Mouse (Mus musculus): ENCODE results near the gene Slamf7. TPM values are rescaled to one million over a fixed set of nuclear protein-coding genes. Genes with fewer than 3 reads are reported as not detected.
A peak's percentile ranks its signal among the peaks of the same experiment; 100 is the strongest.

The Slamf7 gene
- total and polyA plus RNA-seq, 3 experiments, result 0.07 to 1.3 (median 0.86) TPM

DNA sequence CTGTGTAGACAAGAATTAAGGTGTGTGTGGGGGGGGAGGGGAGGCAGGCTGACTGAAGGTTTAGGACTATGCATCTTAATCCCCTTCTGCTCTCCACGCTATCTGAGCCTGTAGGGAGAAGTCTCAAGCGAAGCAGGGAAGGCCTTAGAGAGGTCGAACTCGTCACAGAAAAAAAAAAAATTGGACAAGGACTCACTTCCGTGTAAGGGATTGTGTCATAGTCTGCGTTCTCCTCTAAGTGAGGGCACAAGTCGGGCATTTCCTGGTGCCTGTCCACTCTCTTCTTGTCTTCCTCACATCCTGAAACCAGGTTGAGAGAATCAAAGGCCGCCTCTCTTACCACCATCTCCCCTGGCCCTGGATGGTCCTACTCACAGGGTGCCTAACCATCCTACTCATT is 15.7 kb downstream of the Slamf7 start:
- no peak for DNase-seq

DNA sequence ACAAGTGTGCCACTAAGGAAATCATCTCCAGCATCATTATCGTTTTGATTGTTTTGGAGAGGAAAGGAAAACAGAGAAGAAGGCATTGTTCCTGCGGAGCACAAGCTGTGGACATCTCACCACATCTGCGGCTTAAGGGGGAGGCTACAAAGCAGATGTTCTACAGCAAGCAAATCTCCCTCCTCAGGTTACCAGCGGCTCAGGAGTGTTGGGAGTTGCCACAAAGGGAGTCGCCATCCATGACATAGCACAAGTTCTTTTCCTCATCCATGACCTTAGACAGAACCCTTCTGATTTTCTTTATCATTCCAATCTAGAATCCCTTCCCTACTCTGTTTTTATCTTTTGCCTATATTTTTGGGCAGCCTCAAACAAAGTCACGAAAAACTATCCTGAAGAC is 17.1 kb downstream of the Slamf7 start:
- DNase-seq, result no peak

- DNase-seq, result no peak
Measured at GRCm38 (mm10) chr1:171631447-171631846, 21.4 kb downstream of the Slamf7 start.

- no peak for DNase-seq
Measured at GRCm38 (mm10) chr1:171630912-171631311, 21.9 kb downstream of the Slamf7 start.

DNA sequence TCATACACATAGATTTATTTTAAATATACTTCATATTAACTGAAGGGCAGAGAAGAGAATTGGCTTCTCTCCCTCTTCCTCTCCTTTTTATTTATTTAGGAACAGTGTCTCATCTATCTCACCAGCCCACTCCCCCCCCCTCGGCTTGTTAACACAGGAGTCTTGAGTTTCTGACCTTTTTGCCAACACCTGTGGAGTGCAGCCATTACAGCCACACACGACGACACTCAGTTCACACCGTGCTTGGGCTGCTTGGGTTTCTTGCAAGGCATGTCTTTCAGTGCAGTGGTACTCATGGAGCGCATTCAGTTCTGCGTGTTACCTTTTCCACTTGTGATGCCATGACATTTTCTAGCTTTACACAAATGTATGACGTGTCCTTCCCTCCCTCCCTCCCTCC is 22.8 kb downstream of the Slamf7 start:
- DNase-seq, result no peak

DNA sequence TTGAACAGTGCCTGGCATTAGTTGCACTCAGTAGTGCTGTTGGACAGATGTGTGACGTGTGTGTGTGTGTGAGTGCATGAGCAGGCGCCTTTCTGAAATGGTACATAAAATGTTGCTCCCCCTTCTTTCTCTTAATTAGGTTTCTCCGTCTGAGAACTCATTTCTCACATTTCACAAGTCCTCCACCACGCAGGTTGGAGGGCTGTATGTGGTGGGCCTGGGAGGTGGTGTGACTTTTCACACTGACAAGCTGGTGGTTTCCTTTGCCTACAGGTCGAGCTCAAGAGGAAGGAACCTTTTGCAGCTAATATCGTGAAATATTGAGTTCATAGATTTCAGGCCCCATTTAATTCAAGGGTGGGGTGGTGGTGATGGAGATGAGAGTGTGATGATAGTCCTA is 23.7 kb downstream of the Slamf7 start:
- DNase-seq, result no peak

DNA sequence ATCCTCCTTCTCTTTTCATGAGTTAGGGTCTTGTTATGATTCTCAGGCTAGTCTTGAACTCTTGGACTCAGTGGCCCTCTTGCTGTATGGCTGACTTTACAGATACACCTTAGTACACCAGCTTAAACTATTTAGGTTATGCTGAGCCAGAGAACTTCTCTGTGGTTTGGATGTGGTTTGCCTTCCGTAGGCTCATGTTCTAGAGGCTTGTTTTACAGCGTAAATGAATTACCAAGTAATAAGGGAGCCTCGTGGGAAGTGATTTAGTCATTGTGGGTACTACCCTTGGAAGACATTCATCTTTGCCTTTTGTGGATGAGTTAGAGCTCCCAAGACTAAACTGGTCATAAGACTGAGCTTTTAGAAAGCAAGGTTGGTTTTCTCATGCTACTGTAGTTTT is 25.0 kb downstream of the Slamf7 start:
- no peak for DNase-seq

GRCm38 (mm10) chr1:171620091-171620490 is 32.7 kb downstream of the Slamf7 start:
- DNase-seq, result no peak

- DNase-seq, result no peak
Measured at GRCm38 (mm10) chr1:171619645-171620044, 33.2 kb downstream of the Slamf7 start.

DNA sequence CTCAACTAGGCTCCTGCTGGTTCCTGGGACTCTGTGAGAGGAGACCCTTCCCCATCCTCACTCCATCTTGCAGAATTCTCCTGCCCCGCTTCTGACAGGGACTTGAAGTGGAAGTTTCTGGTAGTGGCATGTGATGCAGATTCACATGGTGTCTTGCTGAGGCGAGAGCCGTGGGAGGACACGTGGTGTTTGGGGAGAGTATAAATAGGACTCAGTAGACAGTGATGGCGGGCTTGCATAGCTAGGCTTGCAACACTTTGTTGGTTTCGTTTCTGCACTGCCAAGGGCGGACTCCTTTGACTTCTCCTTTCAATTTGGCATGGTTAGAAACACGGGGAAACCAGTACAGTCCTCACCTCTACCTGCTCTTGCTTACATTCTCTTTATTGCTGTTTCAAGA is 33.8 kb downstream of the Slamf7 start:
- peak; percentile 8 for DNase-seq

GRCm38 (mm10) chr1:171616881-171617515 is 35.8 kb downstream of the Slamf7 start:
- DNase-seq, result no peak

DNA sequence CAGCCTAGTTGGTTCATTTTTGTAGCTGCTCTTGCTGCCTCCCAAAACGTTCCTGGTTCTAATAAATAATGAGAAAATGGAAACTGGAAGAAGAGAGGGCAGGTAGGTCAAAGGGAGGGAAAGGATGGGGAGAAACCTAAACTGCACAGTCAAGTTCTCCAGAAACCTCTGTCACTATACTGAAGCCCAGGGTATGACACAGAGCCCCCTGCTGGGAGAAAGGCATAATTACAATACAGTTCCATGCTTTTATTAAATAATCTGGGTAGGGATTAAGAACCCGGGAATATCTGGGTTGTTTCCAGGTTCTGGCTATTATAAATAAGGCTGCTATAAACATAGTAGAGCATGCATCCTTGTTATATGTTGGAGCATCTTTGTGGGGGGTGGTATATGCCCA is 38.9 kb downstream of the Slamf7 start:
- no peak for DNase-seq

GRCm38 (mm10) chr1:171610781-171611180 is 42.1 kb downstream of the Slamf7 start:
- no peak for DNase-seq

GRCm38 (mm10) chr1:171610026-171610425 is 42.8 kb downstream of the Slamf7 start:
- no peak for DNase-seq

- no peak for DNase-seq
Measured at GRCm38 (mm10) chr1:171607176-171607575, 45.7 kb downstream of the Slamf7 start, which contains the start of gene Ly9. Ly9 (minus strand) TSS chr1:171607410.

GRCm38 (mm10) chr1:171606656-171607055 is 46.2 kb downstream of the Slamf7 start:
- DNase-seq, result no peak

- DNase-seq, result no peak
Measured at GRCm38 (mm10) chr1:171604686-171605085, 48.1 kb downstream of the Slamf7 start.

DNA sequence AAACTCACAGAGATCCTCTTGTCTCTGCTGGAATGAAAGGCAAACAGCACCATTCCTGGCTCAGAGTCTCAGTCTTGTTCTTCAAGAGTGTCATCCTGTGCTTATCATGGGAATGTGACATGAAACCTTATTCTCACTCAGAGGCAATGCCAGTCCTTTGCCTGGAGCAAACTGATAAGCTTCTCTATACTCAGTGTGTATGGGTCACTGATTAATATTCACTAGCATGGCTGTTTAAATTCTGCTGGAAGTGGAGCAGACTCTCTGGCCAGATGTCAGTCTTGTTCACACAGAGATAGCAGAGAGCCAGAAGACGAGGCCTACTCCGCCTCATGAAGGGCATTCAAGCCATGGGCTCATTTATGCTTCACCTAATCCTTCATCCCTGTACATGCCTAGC is 68.3 kb downstream of the Slamf7 start:
- no peak for DNase-seq

Small RNA genes lying within 50 kb of the gene (microRNA-seq; reads per million reads assigned to microRNA genes)
- gene Mir7683, result 0 reads per million in 2 experiments

Other genes starting within 250 kb of the Slamf7 start
- 10 to 100 TPM; 50.9 to 68.8 TPM for gene Usf1, start 241.7 kb downstream of the Slamf7 start, total RNA-seq (2021)
- 71.6 and 85.0 TPM in 2 replicates for gene Usf1, start 241.7 kb downstream of the Slamf7 start, polyA plus RNA-seq (2012; rRNA removed)
- 1 to 10 TPM; 3.0 to 5.0 TPM for gene Tstd1, start 234.2 kb downstream of the Slamf7 start, total RNA-seq (2021)
- 0.49 and 0.99 TPM in 2 replicates for gene Tstd1, start 234.2 kb downstream of the Slamf7 start, polyA plus RNA-seq (2012; rRNA removed)
- 10 to 100 TPM; 29.7 to 45.8 TPM for gene F11r, start 215.5 kb downstream of the Slamf7 start, total RNA-seq (2021)
- gene F11r, start 215.5 kb downstream of the Slamf7 start, polyA plus RNA-seq (2012; rRNA removed), result 23.5 and 25.1 TPM in 2 replicates
- gene Alyref2, start 149.6 kb downstream of the Slamf7 start, total RNA-seq (2021), result 1 to 10 TPM; 3.6 to 8.3 TPM
- gene Alyref2, start 149.6 kb downstream of the Slamf7 start, polyA plus RNA-seq (2012; rRNA removed), result 2.5 and 4.1 TPM in 2 replicates
- gene Itln1, start 117.7 kb downstream of the Slamf7 start, total RNA-seq (2021), result not detected
- gene Itln1, start 117.7 kb downstream of the Slamf7 start, polyA plus RNA-seq (2012; rRNA removed), result not detected in 2 replicates
- 1 to 10 TPM in 1 of 2 experiments, under 1 TPM in 1; 0.84 to 1.2 TPM for gene Cd244a, start 93.8 kb downstream of the Slamf7 start, total RNA-seq (2021)
- 0.12 and 0.15 TPM in 2 replicates for gene Cd244a, start 93.8 kb downstream of the Slamf7 start, polyA plus RNA-seq (2012; rRNA removed)
- gene Ly9, start 45.6 kb downstream of the Slamf7 start, total RNA-seq (2021), result 1 to 10 TPM in 1 of 2 experiments, under 1 TPM in 1; 0.97 to 1.0 TPM
- gene Ly9, start 45.6 kb downstream of the Slamf7 start, polyA plus RNA-seq (2012; rRNA removed), result 0.20 and 0.29 TPM in 2 replicates
- 1 to 10 TPM; 3.1 TPM for gene Cd48, start 29.0 kb upstream of the Slamf7 start, total RNA-seq (2021)
- 1.4 TPM in 2 replicates for gene Cd48, start 29.0 kb upstream of the Slamf7 start, polyA plus RNA-seq (2012; rRNA removed)
- gene Slamf1, start 114.1 kb upstream of the Slamf7 start, total RNA-seq (2021), result not detected
- 0.09 TPM in 1 of 2 replicates, not detected in the other for gene Slamf1, start 114.1 kb upstream of the Slamf7 start, polyA plus RNA-seq (2012; rRNA removed)
- gene Cd84, start 186.7 kb upstream of the Slamf7 start, total RNA-seq (2021), result 1 to 10 TPM; 4.6 to 5.8 TPM
- 0.42 and 0.79 TPM in 2 replicates for gene Cd84, start 186.7 kb upstream of the Slamf7 start, polyA plus RNA-seq (2012; rRNA removed)
- under 1 TPM; 0.10 to 0.12 TPM for gene Gm10521, start 242.6 kb upstream of the Slamf7 start, total RNA-seq (2021)
- gene Gm10521, start 242.6 kb upstream of the Slamf7 start, polyA plus RNA-seq (2012; rRNA removed), result 0.07 and 0.13 TPM in 2 replicates

Data from adrenal gland, adult 2 months (tissue).